In genomic region chr17:29705881-29706280, GRCm38 (mm10) we compare ENCODE assay signal across 16 mouse cellular contexts.
"Had no signal": no experiment of that assay in that cellular context is flagged by ENCODE, and none has a peak within 500 bp of the region (broad histone marks: within the 10 kb centered on the region; RNA-seq: fewer than 3 reads in every experiment).

No protein-coding gene starts in this region.

- H3K27me3 ChIP-seq: limb, embryonic 12.5 days; liver, embryonic 13.5 days; lung, embryonic 15.5 days; megakaryocyte, embryonic 14.5 days; midbrain, embryonic 15.5 days; neural tube, embryonic 13.5 days had no signal

- H3K9ac ChIP-seq: limb, embryonic 12.5 days; liver, embryonic 13.5 days; liver, postnatal 0 days; lung, embryonic 15.5 days; midbrain, embryonic 15.5 days; neural tube, embryonic 13.5 days had no signal

- DNase-seq: layer of hippocampus, adult 9-11 months; liver; liver, embryonic 13.5 days; liver, postnatal 0 days; lung, postnatal 14 days; right cerebral cortex, adult 18-20 months; right cerebral cortex, postnatal 25 days; thymus, adult 18-20 months; thymus, postnatal 14 days had no signal

- H3K4me3 ChIP-seq: limb, embryonic 12.5 days; liver, embryonic 13.5 days; lung, embryonic 15.5 days; megakaryocyte, embryonic 14.5 days; midbrain, embryonic 15.5 days; neural tube, embryonic 13.5 days had no signal

- ATAC-seq: liver, postnatal 0 days; midbrain, embryonic 15.5 days had no signal

- H3K4me2 ChIP-seq: limb, embryonic 12.5 days; liver, embryonic 13.5 days; lung, embryonic 15.5 days; midbrain, embryonic 11.5 days; midbrain, embryonic 15.5 days; neural tube, embryonic 13.5 days had no signal

- H3K27ac ChIP-seq: limb, embryonic 12.5 days; liver, embryonic 13.5 days; lung, embryonic 15.5 days; macrophage; midbrain, embryonic 15.5 days had no signal

- H3K9me3 ChIP-seq: limb, embryonic 12.5 days; liver, embryonic 13.5 days; lung, embryonic 15.5 days; megakaryocyte, embryonic 14.5 days; midbrain, embryonic 15.5 days; neural tube, embryonic 13.5 days had no signal
